Mouse (Mus musculus): ENCODE results near the gene Taar8a.
"Not testable (repeated sequence)": the region's sequence is repeated elsewhere in the genome, so short reads cannot be mapped to it uniquely, and the experiment has no call there.

Gene Taar8a

DNA sequence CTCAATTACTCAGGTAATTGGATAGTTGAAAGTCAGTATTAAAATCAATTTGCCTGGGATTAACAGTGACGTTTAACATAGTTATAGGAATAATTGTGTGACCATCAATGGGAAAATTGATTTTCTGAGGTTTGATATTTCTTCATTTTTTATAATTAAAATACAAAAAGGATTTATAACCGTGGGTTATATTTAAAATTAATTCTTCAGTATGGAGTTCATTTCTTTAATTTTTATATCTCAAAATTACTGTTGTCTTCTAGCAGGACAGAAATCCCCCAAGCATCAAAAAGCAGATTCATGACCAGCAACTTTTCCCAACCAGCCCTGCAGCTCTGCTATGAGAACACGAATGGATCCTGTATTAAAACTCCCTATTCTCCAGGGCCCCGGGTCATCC, at the start of gene Taar8a:
Taar8a (plus strand) TSS at position 301 of the 400 bp plus-strand sequence.
- DNase-seq (ENCODE audit: low spot score in 2 of 2): not testable (repeated sequence)

DNA sequence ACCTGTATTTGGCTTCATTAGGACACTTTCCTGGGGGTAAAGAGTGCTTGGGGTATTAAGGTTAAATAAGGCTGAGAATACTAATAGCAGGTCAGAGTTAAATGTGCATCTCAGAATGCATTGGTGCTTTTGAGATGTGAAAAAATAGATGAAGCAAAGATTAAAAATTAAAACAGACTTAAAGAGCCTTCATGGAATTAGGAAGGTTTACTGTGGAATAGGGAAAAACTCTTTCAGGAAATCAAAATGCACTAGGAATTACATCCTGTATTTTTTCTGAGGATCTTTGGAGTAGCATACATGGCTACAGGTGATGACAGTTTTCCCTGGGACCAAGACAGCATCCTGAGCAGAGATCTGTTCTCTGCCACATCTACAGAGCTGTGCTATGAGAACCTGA, 49.4 kb upstream of the Taar8a start, which contains the start of gene Taar7d:
Taar7d (plus strand) TSS at position 301 of the 400 bp plus-strand sequence.
- no peak for DNase-seq (ENCODE audit: low spot score in 2 of 2)

- DNase-seq (ENCODE audit: low spot score in 2 of 2): no peak
These were observed 45.0 kb upstream of the Taar8a start for GRCm38 (mm10) chr10:24031347-24031746.

GRCm38 (mm10) chr10:24037314-24037713, 39.0 kb upstream of the Taar8a start, which contains the start of gene Taar7e:
Taar7e (plus strand) TSS chr10:24037614.
- no peak for DNase-seq (ENCODE audit: low spot score in 2 of 2)

DNA sequence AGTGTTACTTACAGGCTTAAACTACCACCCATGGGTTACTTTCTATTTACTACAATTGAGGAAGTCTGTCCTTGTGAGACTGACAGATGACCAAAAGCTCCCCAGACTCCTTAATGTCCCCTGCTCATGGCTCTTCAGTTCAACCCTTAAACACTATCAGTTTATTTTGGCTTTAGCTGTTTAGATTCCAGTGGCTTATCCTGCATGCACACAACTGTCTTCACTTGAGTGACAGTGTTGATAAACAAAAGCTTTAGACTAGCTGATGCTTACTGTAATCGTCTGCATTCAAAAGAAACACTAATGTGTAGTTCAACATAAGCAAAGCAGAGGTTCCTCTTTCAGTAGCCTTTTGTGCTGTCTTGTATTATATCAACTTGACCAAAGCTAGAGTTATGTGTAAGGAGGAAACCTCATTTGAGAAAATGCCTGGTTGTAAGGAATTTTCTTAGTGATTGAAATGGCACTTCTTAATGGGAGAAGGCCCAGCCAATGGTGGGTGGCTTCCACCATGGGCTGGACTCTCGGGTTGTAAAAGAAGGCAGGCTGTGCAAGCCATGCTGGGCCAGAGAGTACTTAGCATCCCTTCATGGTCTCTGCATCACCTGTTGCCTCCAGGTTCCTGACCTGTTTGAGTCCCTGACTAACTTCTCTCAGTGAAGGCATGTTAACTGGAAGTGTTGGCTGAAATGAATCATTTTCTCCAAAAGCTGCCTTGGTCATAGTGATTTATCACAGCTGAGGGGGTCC, 36.0 kb upstream of the Taar8a start:
- DNase-seq (ENCODE audit: low spot score in 2 of 2): no peak

DNA sequence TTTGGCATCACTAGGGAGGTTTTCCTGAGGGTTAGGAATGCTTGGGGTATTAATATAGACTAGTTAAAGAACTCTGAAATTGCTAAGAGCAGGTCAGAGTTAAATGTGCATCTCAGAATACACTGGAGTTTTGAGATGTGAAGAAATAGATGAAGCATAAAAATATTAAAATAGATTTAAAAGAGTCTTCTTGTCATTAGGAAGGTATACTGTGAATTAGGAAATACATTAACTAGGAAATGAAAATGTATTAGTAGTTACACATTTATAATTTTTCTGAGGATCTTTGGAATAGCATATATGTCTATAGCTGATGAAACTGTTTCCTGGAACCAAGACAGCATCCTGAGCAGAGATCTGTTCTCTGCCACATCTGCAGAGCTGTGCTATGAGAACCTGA, 27.1 kb upstream of the Taar8a start, which contains the start of gene Taar7f:
Taar7f (plus strand) TSS at position 301 of the 400 bp plus-strand sequence.
- DNase-seq (ENCODE audit: low spot score in 2 of 2): no peak

DNA sequence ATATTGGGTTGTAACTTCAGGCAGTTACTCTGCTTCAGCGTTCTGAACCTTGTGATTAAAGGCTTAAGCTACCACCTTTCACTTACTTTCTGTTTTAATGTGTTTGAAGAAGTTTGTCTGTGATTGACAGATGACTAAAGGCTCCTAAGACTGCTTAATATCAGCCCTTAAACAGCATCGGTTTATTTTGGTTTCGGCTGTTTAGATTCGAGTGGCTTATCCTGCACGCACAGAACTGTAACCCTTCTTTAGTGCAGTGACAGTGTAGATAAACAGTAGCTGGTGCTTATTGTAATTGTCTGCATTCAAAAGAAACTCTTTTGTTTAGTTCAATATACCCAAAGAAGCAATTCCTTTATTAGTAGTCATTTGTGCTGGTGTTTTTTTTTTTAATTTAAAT, 24.3 kb upstream of the Taar8a start:
- no peak for DNase-seq (ENCODE audit: low spot score in 2 of 2)

DNA sequence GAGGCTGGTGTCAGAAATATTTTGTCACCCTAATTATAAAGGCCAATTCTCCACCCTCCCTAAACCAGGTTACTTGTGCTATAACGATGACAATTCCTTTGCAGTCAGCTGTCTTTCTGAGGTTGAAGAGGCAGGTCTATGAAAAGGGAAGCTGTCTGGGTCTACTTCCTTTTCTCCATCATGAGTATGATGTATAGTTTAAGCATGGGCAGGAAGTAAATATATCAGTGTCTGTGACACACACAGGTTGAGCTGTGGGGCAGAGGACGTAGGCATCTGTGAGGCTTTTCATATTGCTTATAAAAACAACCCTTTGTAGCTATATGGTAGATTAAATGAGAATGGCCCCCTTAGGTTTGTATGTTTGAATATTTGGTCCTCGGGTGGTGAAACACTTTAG, 17.3 kb upstream of the Taar8a start:
- DNase-seq (ENCODE audit: low spot score in 2 of 2): no peak

DNA sequence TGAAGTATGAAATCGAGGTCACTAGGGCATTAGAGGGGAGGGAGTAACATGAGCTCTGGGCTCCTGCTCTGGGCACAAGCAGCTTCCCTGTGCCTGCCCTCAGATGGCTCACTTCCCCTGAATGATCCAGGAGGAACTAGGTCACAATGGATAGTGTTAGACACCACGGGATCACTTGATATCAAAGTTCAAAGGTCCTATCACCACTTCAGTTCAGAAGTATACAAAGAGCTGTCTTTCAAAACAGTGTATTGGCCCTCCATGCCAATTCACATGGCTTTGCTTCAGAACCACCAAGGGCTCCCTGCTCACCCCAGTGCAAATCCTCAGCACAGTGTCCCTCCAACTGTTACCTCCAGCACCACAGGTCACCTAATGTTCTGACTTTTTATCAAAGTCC, 1.5 kb upstream of the Taar8a start:
- not testable (repeated sequence) for DNase-seq (ENCODE audit: low spot score in 2 of 2)

DNA sequence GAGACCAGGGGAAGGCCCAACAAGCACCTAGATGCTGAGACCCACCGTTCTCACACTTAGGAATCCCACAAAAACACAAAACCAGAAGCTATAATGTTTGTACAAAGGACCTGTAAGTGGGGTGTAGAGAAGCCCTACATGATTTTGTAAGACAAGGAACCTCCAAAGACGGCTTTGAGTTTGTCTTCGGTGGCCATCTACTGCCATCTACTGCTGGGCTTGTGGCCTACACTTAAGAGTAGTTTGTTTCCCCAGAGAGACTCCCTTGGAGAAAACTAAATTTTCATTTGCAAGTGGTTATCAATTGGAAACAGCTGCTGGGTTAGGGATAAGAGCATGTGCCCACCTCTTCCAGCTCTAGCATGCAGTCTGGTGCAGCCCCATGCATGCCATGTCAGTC, 3.9 kb downstream of the Taar8a start:
- peak; percentile 16 to 62 for DNase-seq (ENCODE audit: low spot score in 2 of 2)

GRCm38 (mm10) chr10:24085936-24086335, 9.6 kb downstream of the Taar8a start:
- DNase-seq (ENCODE audit: low spot score in 2 of 2): no peak

DNA sequence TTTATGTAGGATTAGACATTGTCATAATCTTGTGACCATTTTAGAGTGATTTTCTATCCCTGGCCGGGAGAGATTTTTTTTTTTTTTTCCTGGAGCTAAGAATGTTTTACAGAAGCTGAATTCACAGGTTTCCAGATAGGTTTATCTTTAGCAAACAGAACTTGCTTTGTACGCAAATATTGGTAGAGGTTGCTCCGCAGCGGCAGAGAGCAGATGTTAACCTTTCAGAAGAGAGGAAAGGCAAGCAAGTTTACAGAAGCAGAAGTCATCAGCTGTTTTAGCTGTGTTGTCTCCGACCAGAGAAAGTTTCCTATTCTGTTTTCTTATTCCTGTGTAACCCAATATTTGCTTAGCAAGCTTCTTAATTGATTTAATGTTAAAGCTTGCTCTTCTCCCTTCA, 10.3 kb downstream of the Taar8a start:
- no peak for DNase-seq (ENCODE audit: low spot score in 2 of 2)

- DNase-seq (ENCODE audit: low spot score in 2 of 2): no peak
These were observed 10.9 kb downstream of the Taar8a start for GRCm38 (mm10) chr10:24087168-24087567.

DNA sequence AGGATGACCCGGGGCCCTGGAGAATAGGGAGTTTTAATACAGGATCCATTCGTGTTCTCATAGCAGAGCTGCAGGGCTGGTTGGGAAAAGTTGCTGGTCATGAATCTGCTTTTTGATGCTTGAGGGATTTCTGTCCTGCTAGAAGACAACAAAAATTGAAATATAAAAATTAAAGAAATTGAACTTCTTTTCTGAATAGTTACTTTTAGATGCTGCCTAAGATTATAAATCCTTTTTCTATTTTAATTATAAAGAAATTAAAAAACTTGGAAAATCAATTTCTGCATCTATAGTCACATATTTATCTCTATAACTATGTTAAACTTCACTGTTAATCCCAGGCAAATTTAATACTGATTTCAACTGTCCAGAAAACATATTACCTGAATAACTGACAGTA, 15.9 kb downstream of the Taar8a start, which contains the start of gene Taar8b:
Taar8b (minus strand) TSS at position 101 of the 400 bp plus-strand sequence.
- no peak for DNase-seq (ENCODE audit: low spot score in 2 of 2)

DNA sequence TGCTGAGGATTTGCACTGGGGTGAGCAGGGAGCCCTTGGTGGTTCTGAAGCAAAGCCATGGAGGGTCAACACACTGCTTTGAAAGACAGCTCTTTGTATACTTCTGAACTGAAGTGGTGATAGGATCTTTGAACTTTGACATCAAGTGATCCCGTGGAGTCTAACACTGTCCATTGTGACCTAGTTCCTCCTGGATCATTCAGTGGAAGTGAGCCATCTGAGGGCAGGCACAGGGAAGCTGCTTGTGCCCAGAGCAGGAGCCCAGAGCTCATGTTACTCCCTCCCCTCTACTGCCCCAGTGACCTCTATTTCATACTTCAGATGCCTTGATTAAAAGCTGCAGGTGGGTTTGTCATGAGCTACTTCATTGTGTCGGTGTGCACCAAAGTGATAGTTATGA, 20.7 kb downstream of the Taar8a start:
- not testable (repeated sequence) for DNase-seq (ENCODE audit: low spot score in 2 of 2)

- DNase-seq (ENCODE audit: low spot score in 2 of 2): not testable (repeated sequence)
These were observed 25.5 kb downstream of the Taar8a start, which contains the start of gene Taar8c for GRCm38 (mm10) chr10:24101812-24102211. Taar8c (minus strand) TSS chr10:24101912.

GRCm38 (mm10) chr10:24103299-24103698, 27.0 kb downstream of the Taar8a start:
- DNase-seq (ENCODE audit: low spot score in 2 of 2): not testable (repeated sequence)

DNA sequence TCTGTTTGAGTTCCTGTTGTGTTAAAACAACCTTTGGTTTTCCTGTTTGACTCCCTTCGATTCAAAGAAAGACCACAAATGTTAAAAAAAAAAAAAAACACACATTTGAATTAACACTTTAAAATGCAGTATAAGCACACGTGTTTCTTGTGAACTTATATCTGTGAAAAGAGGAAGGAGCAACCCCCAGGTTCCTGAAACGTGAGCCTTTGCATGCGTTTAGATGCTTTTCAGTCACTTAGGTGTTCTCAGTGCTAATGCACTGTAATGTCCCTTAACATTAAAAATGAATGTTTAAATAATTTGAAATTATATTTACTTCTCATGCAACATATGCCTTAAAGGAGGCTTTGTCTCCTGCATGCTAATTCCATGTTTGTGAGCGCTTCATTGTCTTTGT, 31.4 kb downstream of the Taar8a start:
- DNase-seq (ENCODE audit: low spot score in 2 of 2): no peak

GRCm38 (mm10) chr10:24108236-24108635, 31.9 kb downstream of the Taar8a start:
- no peak for DNase-seq (ENCODE audit: low spot score in 2 of 2)

- not testable (repeated sequence) for DNase-seq (ENCODE audit: low spot score in 2 of 2)
These were observed 33.1 kb downstream of the Taar8a start, which contains the start of gene Taar9 for GRCm38 (mm10) chr10:24109434-24109833. Taar9 (minus strand) TSS chr10:24109534.

GRCm38 (mm10) chr10:24111116-24111778, 34.9 kb downstream of the Taar8a start:
- DNase-seq (ENCODE audit: low spot score in 2 of 2): peak in 1 of 2 experiments; percentile 18

All from spleen, postnatal 4 days (tissue).